Mouse (Mus musculus): ENCODE data around the gene As3mt. TPM values are rescaled to one million over a fixed set of nuclear protein-coding genes. Genes with fewer than 3 reads are reported as not detected.
"Not testable (repeated sequence)": the region's sequence is repeated elsewhere in the genome, so short reads cannot be mapped to it uniquely, and the experiment has no call there.

Gene As3mt
- total RNA-seq, 2 experiments from 2014 or later = 16.4 to 16.7 TPM

- DNase-seq (ENCODE audit: low spot score in 2 of 2) = not testable (repeated sequence)
Measured at GRCm38 (mm10) chr19:46779130-46779529, 71.9 kb downstream of the As3mt start.

- DNase-seq (ENCODE audit: low spot score in 2 of 2) = no peak
Measured at GRCm38 (mm10) chr19:46784038-46784437, 76.8 kb downstream of the As3mt start.

GRCm38 (mm10) chr19:46784502-46784901, 77.2 kb downstream of the As3mt start:
- no peak for DNase-seq (ENCODE audit: low spot score in 2 of 2)

- DNase-seq (ENCODE audit: low spot score in 2 of 2) = no peak
Measured at GRCm38 (mm10) chr19:46785633-46786032, 78.4 kb downstream of the As3mt start.

GRCm38 (mm10) chr19:46789782-46790181, 82.5 kb downstream of the As3mt start:
- DNase-seq (ENCODE audit: low spot score in 2 of 2) = no peak

Other genes with a start within 250 kb of the As3mt start
- gene Trim8, start 205.8 kb upstream of the As3mt start, total RNA-seq (2021) = 100 to 1,000 TPM in 1 of 2 experiments, 10 to 100 TPM in 1; 98.9 to 110 TPM
- gene Arl3, start 134.3 kb upstream of the As3mt start, total RNA-seq (2021) = 100 to 1,000 TPM; 111 to 121 TPM
- gene Sfxn2, start 134.1 kb upstream of the As3mt start, total RNA-seq (2021) = 1 to 10 TPM; 8.2 to 8.3 TPM
- gene Wbp1l, start 108.4 kb upstream of the As3mt start, total RNA-seq (2021) = 10 to 100 TPM; 39.8 to 41.8 TPM
- not detected for gene Cyp17a1, start 34.3 kb upstream of the As3mt start, total RNA-seq (2021)
- gene Borcs7, start 17.6 kb upstream of the As3mt start, total RNA-seq (2021) = 10 to 100 TPM; 18.7 to 21.2 TPM
- 10 to 100 TPM; 32.1 to 36.0 TPM for gene Cnnm2, start 54.1 kb downstream of the As3mt start, total RNA-seq (2021)